Mouse (Mus musculus) lung, postnatal 14 days (tissue): ENCODE data around the gene Serinc3.

ENCODE experiments used
- DNase-seq: peaks from one replicate; pipeline ENCODE4 v3.0.0; 2021

Serinc3 gene

GRCm38 (mm10) chr2:163617874-163618273 lies 27.1 kb downstream of the Serinc3 start:
- no peak for DNase-seq

- no peak for DNase-seq
These were observed 27.6 kb downstream of the Serinc3 start for GRCm38 (mm10) chr2:163617232-163617863.

- no peak for DNase-seq
These were observed 28.2 kb downstream of the Serinc3 start for GRCm38 (mm10) chr2:163616652-163617227.

DNA sequence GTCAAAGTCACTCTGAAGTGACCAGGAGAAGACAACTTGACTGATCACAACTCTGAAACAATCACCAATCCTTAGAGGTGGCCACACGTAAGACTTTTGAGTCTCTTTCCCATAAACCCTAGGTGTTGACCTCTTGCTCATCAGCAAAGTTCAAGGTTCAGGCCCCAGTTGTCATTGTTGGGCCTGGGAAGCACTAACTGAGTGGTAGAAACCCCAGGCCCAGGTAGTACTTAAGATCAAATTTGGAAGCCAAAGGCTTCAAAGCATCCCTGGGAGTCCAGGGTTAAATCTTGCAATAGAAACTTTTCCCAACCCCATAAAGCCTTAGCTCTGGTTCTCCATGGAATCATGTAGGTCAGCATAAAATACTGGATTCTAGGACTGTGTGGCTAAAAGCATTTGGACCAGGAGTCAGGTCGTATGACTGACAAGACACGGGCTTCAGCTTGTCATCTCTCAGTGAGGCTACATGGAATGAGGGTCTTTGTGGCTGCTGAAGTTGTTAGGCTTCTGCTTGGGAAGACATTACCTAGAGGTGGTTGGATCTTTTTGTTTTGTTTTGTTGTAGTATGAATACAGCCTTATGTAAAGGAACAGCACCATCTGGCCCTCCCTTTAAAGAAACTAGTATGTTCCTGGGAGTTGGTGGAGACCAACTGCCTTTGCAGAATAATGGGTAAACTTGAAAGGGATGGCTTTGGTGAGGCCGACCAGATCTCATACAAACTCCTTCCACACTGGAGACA lies 28.9 kb downstream of the Serinc3 start:
- no peak for DNase-seq

GRCm38 (mm10) chr2:163615401-163615800 lies 29.5 kb downstream of the Serinc3 start:
- no peak for DNase-seq

GRCm38 (mm10) chr2:163613990-163614389 lies 30.9 kb downstream of the Serinc3 start:
- DNase-seq: no peak

GRCm38 (mm10) chr2:163613206-163613605 lies 31.7 kb downstream of the Serinc3 start:
- DNase-seq: no peak

DNA sequence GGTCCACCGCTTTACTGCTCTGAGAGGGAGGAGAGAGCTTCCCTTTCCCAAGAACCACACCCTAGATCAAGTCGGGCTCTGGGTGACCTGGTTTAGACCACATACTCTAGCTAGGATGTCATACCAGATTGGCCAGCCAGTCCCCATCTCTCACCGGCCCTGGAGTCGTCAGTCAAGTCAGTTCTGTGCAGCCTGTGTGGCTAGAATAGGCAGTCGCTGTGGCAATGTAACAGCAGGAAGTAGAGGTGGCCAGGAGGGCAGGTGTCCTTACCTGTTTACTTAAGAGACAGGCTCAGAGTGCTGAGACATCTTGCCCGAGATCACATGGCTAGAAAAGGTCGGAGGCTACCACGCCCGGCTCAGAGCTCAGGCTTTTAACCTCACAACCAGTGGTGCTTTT lies 33.8 kb downstream of the Serinc3 start:
- DNase-seq: no peak

- no peak for DNase-seq
These were observed 35.5 kb downstream of the Serinc3 start for GRCm38 (mm10) chr2:163609281-163609975.

DNA sequence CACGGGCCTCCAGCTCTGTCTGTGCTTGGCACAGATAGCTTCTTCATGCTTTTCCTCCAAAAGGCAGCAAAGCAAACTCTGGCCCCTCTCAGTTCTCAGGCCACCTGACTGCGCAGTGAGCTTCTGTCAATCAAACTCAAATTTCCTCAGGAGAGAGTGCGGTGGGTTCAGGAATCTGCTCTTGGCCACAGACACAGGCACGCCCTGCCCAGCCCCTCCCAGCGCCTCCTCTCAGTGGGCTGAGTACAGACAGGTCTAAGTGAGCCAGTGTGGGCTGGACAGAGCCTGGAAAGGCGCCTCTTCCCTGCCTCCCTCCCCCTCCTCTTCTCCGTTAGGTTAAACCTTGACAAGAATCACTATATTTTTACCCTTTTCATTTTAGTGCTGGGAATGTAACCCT lies 36.9 kb downstream of the Serinc3 start:
- no peak for DNase-seq

GRCm38 (mm10) chr2:163606161-163606560 lies 38.8 kb downstream of the Serinc3 start:
- no peak for DNase-seq

- DNase-seq: peak; percentile 90
These were observed 42.6 kb downstream of the Serinc3 start, which contains the start of gene Ttpal for GRCm38 (mm10) chr2:163602101-163602971. TSS of gene Ttpal (plus strand) at chr2:163602314.

GRCm38 (mm10) chr2:163601712-163602100 lies 43.2 kb downstream of the Serinc3 start:
- no peak for DNase-seq

DNA sequence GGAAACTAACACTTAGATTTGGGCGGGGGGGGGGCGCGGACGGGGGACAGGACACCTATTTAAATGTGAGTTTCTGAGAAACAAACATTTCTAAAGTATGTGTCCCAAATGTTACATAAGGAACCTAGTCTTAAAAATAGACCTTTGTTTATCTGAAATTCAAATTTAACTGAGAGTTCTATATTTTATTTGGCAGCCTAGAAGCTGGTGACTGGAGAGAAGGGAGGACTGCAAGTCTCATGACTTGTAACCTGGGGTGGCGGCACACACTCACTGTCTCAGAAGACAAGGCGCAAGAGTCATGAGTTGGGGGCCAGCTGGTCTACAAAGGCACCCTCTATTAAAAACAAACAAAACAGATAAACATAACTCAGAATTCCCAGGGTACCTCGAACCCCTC lies 43.9 kb downstream of the Serinc3 start:
- DNase-seq: no peak

DNA sequence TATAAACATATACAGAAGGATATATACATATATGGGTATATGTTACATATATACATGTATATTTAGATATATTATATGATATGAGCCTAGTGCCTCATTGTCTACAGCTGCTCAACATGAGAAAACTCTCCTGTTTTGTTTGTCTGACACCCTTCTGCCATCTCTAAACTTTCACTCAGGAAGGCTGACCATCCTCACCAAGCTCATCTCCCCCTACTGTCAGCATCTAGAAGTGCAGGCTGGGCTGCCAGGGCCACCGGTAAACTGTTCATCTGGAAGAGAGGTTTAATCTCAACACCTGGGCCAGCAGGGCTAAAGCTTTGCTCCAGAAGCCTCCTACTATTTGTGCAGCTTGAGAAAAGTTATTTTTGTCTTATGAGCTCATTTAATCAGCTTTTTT lies 45.7 kb downstream of the Serinc3 start:
- DNase-seq: peak; percentile 77

DNA sequence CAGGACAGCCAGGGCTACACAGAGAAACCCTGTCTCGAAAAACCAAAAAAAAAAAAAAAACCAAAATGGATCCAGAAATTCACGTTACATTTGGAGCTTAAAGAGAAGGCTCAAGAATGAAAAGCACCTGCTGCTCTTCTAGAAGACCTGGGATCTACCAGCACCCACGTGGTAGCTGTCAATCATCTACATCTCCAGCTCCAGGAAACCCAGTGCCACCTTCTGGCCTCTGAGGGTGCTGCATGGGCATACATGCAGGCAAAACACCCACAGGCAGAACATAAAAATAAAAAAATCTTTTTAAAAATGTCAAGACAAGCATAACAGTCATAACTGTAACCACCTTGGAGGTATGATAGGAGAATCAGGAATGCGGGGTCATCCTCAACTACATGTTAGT lies 47.3 kb downstream of the Serinc3 start:
- DNase-seq: peak; percentile 71

- no peak for DNase-seq
These were observed 48.1 kb downstream of the Serinc3 start for GRCm38 (mm10) chr2:163596873-163597155.

- DNase-seq: peak; percentile 82
These were observed 48.7 kb downstream of the Serinc3 start for GRCm38 (mm10) chr2:163596057-163596872.

DNA sequence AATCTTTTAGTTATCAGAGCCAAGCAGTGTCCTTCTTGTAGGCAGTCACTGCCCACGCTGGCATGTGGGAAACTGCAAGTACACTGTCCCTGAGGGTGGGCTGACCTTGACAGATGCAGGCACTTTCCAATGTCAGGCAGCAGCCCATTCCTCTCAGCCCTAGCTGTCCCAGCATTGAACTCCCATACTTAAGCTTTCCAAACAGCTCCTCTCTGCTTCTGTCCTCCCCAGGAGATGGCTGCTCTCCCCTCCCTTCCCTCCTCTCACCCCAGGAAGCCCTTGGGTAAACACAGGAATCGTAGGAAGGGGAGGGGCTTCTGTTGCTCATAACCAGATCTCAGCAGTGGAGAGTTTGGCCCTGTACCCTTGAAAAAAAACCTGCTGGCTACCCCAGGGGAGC lies 49.8 kb downstream of the Serinc3 start:
- peak; percentile 54 for DNase-seq

DNA sequence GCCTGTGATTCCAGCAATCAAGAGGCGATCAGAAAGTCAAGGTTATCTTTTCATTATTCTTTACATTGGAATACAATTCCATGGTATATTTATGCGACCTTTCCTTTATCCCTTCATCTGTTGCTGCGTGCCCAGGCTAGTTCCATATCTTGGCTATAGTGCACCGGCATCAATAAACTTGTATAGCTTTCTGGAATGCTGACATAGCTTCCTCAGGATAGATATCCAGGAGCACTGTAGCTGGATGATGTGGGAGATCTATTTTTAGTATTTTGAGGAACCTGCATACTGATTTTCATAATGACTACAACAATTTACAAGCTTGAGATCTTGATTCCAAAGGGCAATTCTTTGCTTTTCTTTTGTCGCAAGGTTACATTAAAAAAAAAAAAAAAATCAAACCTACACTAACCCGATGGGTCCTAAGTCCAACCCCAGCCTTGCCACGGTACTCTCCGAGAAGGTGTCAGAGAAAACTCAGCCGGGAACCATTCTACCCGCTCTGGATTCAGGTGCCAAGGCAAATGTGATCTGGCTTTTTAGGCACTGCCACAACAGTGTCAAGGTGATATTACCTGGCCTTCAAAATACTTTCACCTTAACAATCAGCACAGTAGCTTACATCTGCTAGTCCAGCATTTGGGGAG lies 51.2 kb downstream of the Serinc3 start:
- DNase-seq: no peak

DNA sequence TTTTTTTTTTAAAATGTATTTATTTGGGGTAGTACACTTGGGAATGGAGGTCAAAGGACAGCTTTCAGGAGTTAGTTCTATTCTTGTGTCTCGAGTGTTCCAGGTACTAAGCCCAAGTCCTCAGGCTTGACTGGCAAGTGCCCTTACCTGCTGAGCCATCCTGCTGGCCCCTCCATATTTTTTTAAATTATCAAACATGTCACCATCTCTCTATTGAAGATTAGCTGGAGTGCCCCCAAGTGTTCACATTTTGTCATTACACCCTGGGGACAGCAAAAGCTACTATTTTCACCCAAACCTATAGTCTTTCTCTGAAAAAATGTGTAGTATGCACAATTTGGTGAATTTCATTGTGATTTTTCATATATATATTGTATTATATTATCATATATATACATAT lies 52.8 kb downstream of the Serinc3 start:
- DNase-seq: peak; percentile 56
